Mouse (Mus musculus) cerebellum, adult 2 months (tissue): ENCODE data around the gene Smim10l2a.

Source experiments
- CTCF ChIP-seq: fragments of 200-500 bp; IDR thresholded peaks from 2 replicates; pipeline ENCODE4 v1.5.1; 2011; ENCODE audit warnings: low read depth, mild to moderate bottlenecking, control low read depth, low read length, moderate library complexity, borderline replicate concordance; ENCODE audit not compliant: insufficient read depth
- POLR2A ChIP-seq: fragments of 200-500 bp; IDR thresholded peaks from 2 replicates; pipeline ENCODE4 v1.6.1; 2011; ENCODE audit warnings: low read length, control low read depth, borderline replicate concordance; ENCODE audit not compliant: insufficient read depth

GRCm38 (mm10) chrX:56332046-56332445 lies 42.3 kb upstream of the Smim10l2a start:
- TF ChIP-seq POLR2A (no peak), CTCF (no peak)
